Mouse (Mus musculus): ENCODE results near the gene Kcnk4. TPM values are rescaled to one million over a fixed set of nuclear protein-coding genes. Genes with fewer than 3 reads are reported as not detected.
A peak's percentile ranks its signal among the peaks of the same experiment; 100 is the strongest.

The Kcnk4 gene
- polyA plus RNA-seq, 1 experiment from 2014 or later, result 1.1 TPM

GRCm38 (mm10) chr19:6941372-6942248, 7.3 kb upstream of the Kcnk4 start, which contains the start of gene Bad:
TSS of gene Bad (plus strand) at chr19:6941861.
- peak within 1 kb of the TSS; percentile 82 for H3K4me3 ChIP-seq
- H3K27ac ChIP-seq, result peak within 1 kb of the TSS; percentile 88
- ATAC-seq (ENCODE audit: low FRiP score, low read depth), result peak; percentile 83
- H3K9me3 ChIP-seq, result no peaks in the 10 kb centered on the region
- H3K4me1 ChIP-seq, result peaks cover 32% of the 10 kb centered on the region
- H3K4me2 ChIP-seq (replicated peaks), result peak within 1 kb of the TSS; percentile 87
- H3K27me3 ChIP-seq (replicated peaks), result 0 out of 2 replicates have a peak, but pooled peaks cover 3% of the 10 kb centered on the region
- peak within 1 kb of the TSS; percentile 89 for H3K9ac ChIP-seq
- WGBS, result under 1% methylated on average over 83 of the region's 83 CpGs
- peaks cover 8% of the 10 kb centered on the region for H3K36me3 ChIP-seq

GRCm38 (mm10) chr19:6940396-6941351, 6.4 kb upstream of the Kcnk4 start:
- peak overlapping the region; percentile 89 for H3K9ac ChIP-seq
- H3K4me2 ChIP-seq (replicated peaks), result peak overlapping the region; percentile 87
- peaks cover 11% of the 10 kb centered on the region for H3K27me3 ChIP-seq (replicated peaks)
- H3K9me3 ChIP-seq, result no peaks in the 10 kb centered on the region
- peaks cover 8% of the 10 kb centered on the region for H3K36me3 ChIP-seq
- peaks cover 32% of the 10 kb centered on the region for H3K4me1 ChIP-seq
- peak overlapping the region; percentile 82 for H3K4me3 ChIP-seq
- WGBS, result 23% methylated on average over 29 of the region's 29 CpGs
- no peak overlapping the region for H3K27ac ChIP-seq
- ATAC-seq (ENCODE audit: low FRiP score, low read depth), result peak; percentile 38; the same call in 1 of the 2 replicates

DNA sequence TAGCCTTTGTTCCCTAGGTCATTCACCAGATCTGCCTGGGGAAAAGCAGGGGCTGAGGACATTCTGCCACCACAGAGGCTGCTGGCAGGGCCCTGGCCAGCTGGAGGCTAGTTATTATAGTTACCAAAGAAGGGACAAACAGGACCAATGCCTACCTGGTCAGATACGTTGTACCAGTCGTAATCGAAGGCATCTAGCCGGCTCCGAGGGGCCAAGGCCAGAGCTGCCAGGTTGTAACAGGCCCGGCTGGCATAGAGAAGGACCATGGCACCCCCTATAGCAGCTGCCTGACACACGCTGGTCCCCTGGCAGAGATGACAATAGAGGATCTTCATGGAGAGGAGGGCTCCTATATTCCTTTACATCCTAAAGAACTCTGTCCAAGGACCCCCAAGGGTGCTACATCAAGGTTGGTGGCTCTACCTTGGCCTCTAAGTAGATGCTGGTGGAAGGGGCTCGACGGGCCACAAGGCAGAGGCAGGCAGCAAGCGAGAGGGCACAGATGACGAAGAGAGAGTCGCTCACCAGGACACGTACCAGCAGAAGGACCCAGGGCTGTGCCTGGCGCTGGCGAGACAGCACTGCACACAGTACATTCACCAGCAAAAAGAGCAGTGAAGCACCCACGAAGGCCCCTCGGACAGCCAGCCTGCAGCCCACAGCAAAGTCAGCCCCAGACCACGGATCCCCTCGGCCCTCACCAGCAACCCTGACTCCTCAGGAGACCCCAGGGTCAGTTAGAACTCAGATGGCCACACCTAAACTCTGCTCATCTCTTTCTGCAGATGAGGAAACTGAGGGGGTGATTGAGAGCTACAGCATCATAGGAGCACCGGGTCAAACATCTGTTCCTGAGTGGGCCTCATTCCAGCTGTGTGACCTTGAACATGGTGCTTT, 5.0 kb upstream of the Kcnk4 start:
- Histone ChIP-seq H3K36me3 (peaks cover 8% of the 10 kb centered on the region), H3K27me3 (replicated peaks) (peaks cover 23% of the 10 kb centered on the region), H3K9ac (peak overlapping the region; percentile 26; the same call in 1 of the 2 replicates), H3K27ac (no peak overlapping the region), H3K9me3 (no peaks in the 10 kb centered on the region), H3K4me1 (peaks cover 32% of the 10 kb centered on the region), H3K4me3 (no peak overlapping the region), H3K4me2 (replicated peaks) (peak overlapping the region; percentile 87)
- no peak for ATAC-seq (ENCODE audit: low FRiP score, low read depth)
- 91% methylated on average over 20 of the region's 20 CpGs for WGBS

DNA sequence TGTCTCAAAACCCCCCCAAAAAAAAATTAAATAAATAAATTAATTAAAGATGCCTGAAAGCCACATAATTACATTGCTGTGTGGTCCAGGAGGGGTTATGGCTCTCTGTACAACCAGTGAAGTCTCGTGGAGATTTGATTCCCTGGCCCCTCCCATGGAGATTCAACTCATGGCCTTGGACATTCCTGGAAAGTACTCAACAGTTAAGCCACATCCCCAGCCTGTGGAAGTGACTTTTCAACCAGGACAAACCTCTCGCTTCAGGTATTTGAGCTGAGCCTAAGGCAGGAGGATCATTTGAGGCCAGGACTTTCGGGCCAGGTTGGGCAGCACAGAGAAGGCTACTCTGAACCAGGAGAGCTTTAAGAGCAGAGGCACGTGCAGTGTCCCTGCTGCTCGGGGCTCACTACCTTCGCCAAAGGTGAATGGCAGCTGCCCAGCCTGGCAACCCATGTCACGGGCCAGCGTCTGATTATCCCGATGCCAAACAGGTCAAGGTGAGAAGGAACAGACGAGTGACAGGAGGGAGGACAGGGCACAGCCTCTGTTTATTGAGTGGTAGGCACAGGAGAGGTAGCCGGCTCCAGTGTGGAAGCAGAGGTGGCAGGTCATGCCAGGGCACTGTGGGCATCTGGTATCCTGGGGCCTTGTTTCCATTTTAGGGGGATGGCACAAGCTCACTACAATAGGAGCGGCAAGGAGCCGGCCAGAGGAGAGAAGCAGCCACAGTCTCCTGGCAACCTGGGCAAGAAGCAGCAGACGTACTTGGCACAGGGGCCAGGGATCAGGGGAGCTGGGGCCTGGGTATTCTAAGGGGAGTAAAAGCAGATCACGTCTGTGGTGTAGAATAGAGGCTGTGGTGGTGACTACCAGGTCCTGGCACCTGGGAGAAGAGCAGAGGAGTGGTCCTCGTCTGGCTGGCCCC, 3.5 kb upstream of the Kcnk4 start:
- Histone ChIP-seq H3K27me3 (replicated peaks) (peaks cover 38% of the 10 kb centered on the region), H3K4me1 (peaks cover 41% of the 10 kb centered on the region), H3K4me3 (no peak overlapping the region), H3K4me2 (replicated peaks) (0 out of 2 replicates have a peak overlapping the region, but pooled peaks have one; percentile 87), H3K36me3 (peaks cover 8% of the 10 kb centered on the region), H3K9me3 (no peaks in the 10 kb centered on the region), H3K9ac (no peak overlapping the region), H3K27ac (no peak overlapping the region)
- no peak for ATAC-seq (ENCODE audit: low FRiP score, low read depth)
- 80% methylated on average over 16 of the region's 16 CpGs for WGBS

GRCm38 (mm10) chr19:6936299-6936698, 2.0 kb upstream of the Kcnk4 start:
- 18% methylated on average over 3 of the region's 3 CpGs for WGBS
- peaks cover 53% of the 10 kb centered on the region for H3K27me3 ChIP-seq (replicated peaks)

GRCm38 (mm10) chr19:6933436-6934194, 700 bp downstream of the Kcnk4 start:
- WGBS, result 3% methylated on average over 58 of the region's 58 CpGs
- H3K4me1 ChIP-seq, result peaks cover 17% of the 10 kb centered on the region
- peak; percentile 59 for ATAC-seq (ENCODE audit: low FRiP score, low read depth)

More at GRCm38 (mm10) chr19:6936299-6936698, 2.0 kb upstream of the Kcnk4 start:
- peaks cover 8% of the 10 kb centered on the region for H3K36me3 ChIP-seq
- no peak overlapping the region for H3K27ac ChIP-seq
- no peaks in the 10 kb centered on the region for H3K9me3 ChIP-seq
- no peak for ATAC-seq (ENCODE audit: low FRiP score, low read depth)
- no peak overlapping the region for H3K4me2 ChIP-seq (replicated peaks)
- H3K4me1 ChIP-seq, result peaks cover 37% of the 10 kb centered on the region
- no peak overlapping the region for H3K9ac ChIP-seq
- H3K4me3 ChIP-seq, result no peak overlapping the region

GRCm38 (mm10) chr19:6933102-6933435, 1.2 kb downstream of the Kcnk4 start:
- ATAC-seq (ENCODE audit: low FRiP score, low read depth), result no peak
- Histone ChIP-seq H3K4me3 (peak overlapping the region; percentile 35; the same call in 1 of the 2 replicates), H3K27ac (no peak overlapping the region), H3K4me1 (peaks cover 16% of the 10 kb centered on the region), H3K4me2 (replicated peaks) (peak overlapping the region; percentile 64), H3K27me3 (replicated peaks) (peaks cover 77% of the 10 kb centered on the region), H3K9me3 (no peaks in the 10 kb centered on the region), H3K9ac (no peak overlapping the region), H3K36me3 (peaks cover 3% of the 10 kb centered on the region)
- 22% methylated on average over 4 of the region's 4 CpGs for WGBS

More at GRCm38 (mm10) chr19:6933436-6934194, 700 bp downstream of the Kcnk4 start:
- Histone ChIP-seq H3K9me3 (no peaks in the 10 kb centered on the region), H3K27me3 (replicated peaks) (peaks cover 71% of the 10 kb centered on the region), H3K36me3 (peaks cover 8% of the 10 kb centered on the region), H3K4me2 (replicated peaks) (peak overlapping the region; percentile 64), H3K4me3 (peak overlapping the region; percentile 35), H3K9ac (peak overlapping the region; percentile 56), H3K27ac (no peak overlapping the region)

GRCm38 (mm10) chr19:6932018-6932417, 2.3 kb downstream of the Kcnk4 start:
- H3K27me3 ChIP-seq (replicated peaks), result peaks cover 84% of the 10 kb centered on the region
- H3K36me3 ChIP-seq, result no peaks in the 10 kb centered on the region
- H3K4me2 ChIP-seq (replicated peaks), result no peak overlapping the region
- peaks cover 18% of the 10 kb centered on the region for H3K4me1 ChIP-seq
- no peak overlapping the region for H3K9ac ChIP-seq
- WGBS, result 56% methylated on average over 1 of the region's 1 CpGs
- no peak for ATAC-seq (ENCODE audit: low FRiP score, low read depth)
- H3K4me3 ChIP-seq, result no peak overlapping the region; the same call in 1 of the 2 replicates
- no peak overlapping the region for H3K27ac ChIP-seq
- H3K9me3 ChIP-seq, result no peaks in the 10 kb centered on the region

DNA sequence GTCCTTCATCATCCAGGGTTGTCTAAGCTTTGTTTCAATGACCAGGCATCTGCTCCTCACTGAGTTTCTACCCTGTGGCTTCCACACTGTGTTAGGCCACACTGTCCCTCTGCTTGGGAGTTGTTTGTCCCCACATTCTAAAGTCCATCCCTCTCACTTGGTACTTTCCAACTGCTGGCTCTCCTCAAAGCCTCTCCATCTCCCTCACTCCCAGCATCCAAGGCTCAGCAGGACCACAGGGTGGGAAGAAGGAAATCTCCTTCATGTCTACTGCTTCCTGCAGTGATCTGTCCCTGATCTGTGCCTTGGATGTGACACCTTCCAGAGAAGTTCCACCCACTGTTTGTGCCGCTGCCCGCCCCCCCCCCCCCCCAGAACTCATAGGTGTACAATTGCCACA, 3.3 kb downstream of the Kcnk4 start:
- H3K36me3 ChIP-seq, result no peaks in the 10 kb centered on the region
- no peak overlapping the region for H3K27ac ChIP-seq
- peaks cover 90% of the 10 kb centered on the region for H3K27me3 ChIP-seq (replicated peaks)
- H3K4me1 ChIP-seq, result peaks cover 22% of the 10 kb centered on the region
- ATAC-seq (ENCODE audit: low FRiP score, low read depth), result no peak
- no peak overlapping the region for H3K9ac ChIP-seq
- no peaks in the 10 kb centered on the region for H3K9me3 ChIP-seq
- WGBS, result 0% methylated on average over 2 of the region's 2 CpGs
- H3K4me3 ChIP-seq, result no peak overlapping the region
- no peak overlapping the region for H3K4me2 ChIP-seq (replicated peaks)

- H3K4me2 ChIP-seq (replicated peaks), result no peak overlapping the region
- no peak overlapping the region for H3K9ac ChIP-seq
- H3K9me3 ChIP-seq, result no peaks in the 10 kb centered on the region
- peaks cover 10% of the 10 kb centered on the region for H3K4me1 ChIP-seq
- peaks cover 90% of the 10 kb centered on the region for H3K27me3 ChIP-seq (replicated peaks)
- WGBS, result 11% methylated on average over 9 of the region's 9 CpGs
- no peak for ATAC-seq (ENCODE audit: low FRiP score, low read depth)
- H3K27ac ChIP-seq, result no peak overlapping the region
- H3K36me3 ChIP-seq, result no peaks in the 10 kb centered on the region
- no peak overlapping the region for H3K4me3 ChIP-seq
Observed at GRCm38 (mm10) chr19:6928080-6928479, 6.2 kb downstream of the Kcnk4 start.

Data from neural tube, embryonic 12.5 days (tissue).